Mouse (Mus musculus) frontal cortex, adult 2 months (tissue): ENCODE measurements at regions not wholly inside any gene's neighbourhood (a gene's known extent, or its start where the extent isn't known, plus 50 kb on each side); places are given as distances from the start of the nearest gene placed in this dataset.

Experiments
- DNase-seq, 2 experiments: peaks; one replicate each; pipeline ENCODE4 v3.0.0; 2022; ENCODE audit warnings: low spot score in 1 of 2; ENCODE audit errors: extremely low spot score in 1 of 2

- DNase-seq, result no peak
Measured at GRCm38 (mm10) chr7:129908826-129909225, 317.2 kb downstream of the Wdr11 start.

GRCm38 (mm10) chr7:129909730-129910129, 318.1 kb downstream of the Wdr11 start:
- no peak for DNase-seq

- no peak for DNase-seq
Measured at GRCm38 (mm10) chr7:129910826-129911225, 319.2 kb downstream of the Wdr11 start.

GRCm38 (mm10) chr7:129914871-129915270, 323.2 kb downstream of the Wdr11 start:
- DNase-seq, result no peak

- DNase-seq, result peak; percentile 14 to 28
Measured at GRCm38 (mm10) chr7:129918240-129919200, 326.9 kb downstream of the Wdr11 start.

GRCm38 (mm10) chr7:129922291-129922690, 330.6 kb downstream of the Wdr11 start:
- no peak for DNase-seq

- DNase-seq, result no peak
Measured at GRCm38 (mm10) chr7:129936731-129937130, 345.1 kb downstream of the Wdr11 start.

GRCm38 (mm10) chr7:129937715-129938114, 346.1 kb downstream of the Wdr11 start:
- no peak for DNase-seq

GRCm38 (mm10) chr7:129938141-129938540, 346.5 kb downstream of the Wdr11 start:
- DNase-seq, result no peak

GRCm38 (mm10) chr7:129939266-129939665, 347.6 kb downstream of the Wdr11 start:
- DNase-seq, result no peak

- no peak for DNase-seq
Measured at GRCm38 (mm10) chr7:129941311-129942029, 349.8 kb downstream of the Wdr11 start.

- DNase-seq, result no peak
Measured at GRCm38 (mm10) chr7:129948613-129949110, 357.0 kb downstream of the Wdr11 start.

GRCm38 (mm10) chr7:129950456-129950855, 358.8 kb downstream of the Wdr11 start:
- DNase-seq, result no peak

GRCm38 (mm10) chr7:129958379-129958778, 366.7 kb downstream of the Wdr11 start:
- DNase-seq, result no peak

GRCm38 (mm10) chr7:129962575-129962974, 370.9 kb downstream of the Wdr11 start:
- DNase-seq, result no peak

GRCm38 (mm10) chr7:129964192-129964591, 372.5 kb downstream of the Wdr11 start:
- no peak for DNase-seq

- DNase-seq, result no peak
Measured at GRCm38 (mm10) chr7:129965281-129966051, 373.8 kb downstream of the Wdr11 start.

- peak in 1 of 2 experiments; percentile 44 for DNase-seq
Measured at GRCm38 (mm10) chr7:129966771-129967170, 375.1 kb downstream of the Wdr11 start.

- DNase-seq, result no peak
Measured at GRCm38 (mm10) chr7:129970201-129970600, 378.5 kb downstream of the Wdr11 start.

GRCm38 (mm10) chr7:129974206-129974605, 382.5 kb downstream of the Wdr11 start:
- no peak for DNase-seq

- DNase-seq, result no peak
Measured at GRCm38 (mm10) chr7:129974837-129975236, 383.2 kb downstream of the Wdr11 start.
